Mouse (Mus musculus): Measurements from ENCODE around the gene Muc2.

GRCm38 (mm10) chr7:141755831-141756230, 65.7 kb downstream of the Muc2 start:
- TF ChIP-seq POLR2A (IDR thresholded peaks at IDR 0.05; ENCODE audit: low read depth, low read length), result no peak
- TF ChIP-seq CTCF (IDR thresholded peaks at IDR 0.05; ENCODE audit: borderline replicate concordance, insufficient read depth, low read length), result peak; percentile 30; the same call in 1 of the 2 replicates
